Mouse (Mus musculus) left cerebral cortex, adult 2 months (tissue): ENCODE data around the gene Srrm1. TPM values are rescaled to one million over a fixed set of nuclear protein-coding genes. Genes with fewer than 3 reads are reported as not detected.

ENCODE experiments used
- DNase-seq, 2 experiments: peaks; one replicate each; pipeline ENCODE4 v3.0.0; 2021 to 2022; ENCODE audit warnings: low spot score in 2 of 2, mixed read lengths in 1 of 2; ENCODE audit errors: extremely low spot score in 1 of 2
- H3K27ac ChIP-seq: fragments of 200-600 bp; 2 replicates; pipeline ENCODE4 v1.8.1; 2022
- H3K4me3 ChIP-seq: fragments of 200-600 bp; 2 replicates; pipeline ENCODE4 v1.8.1; 2022
- CTCF ChIP-seq: fragments of 200-600 bp; IDR thresholded peaks from 2 replicates; pipeline ENCODE4 v1.8.1; 2022; ENCODE audit warnings: antibody characterized with exemption, mild to moderate bottlenecking, moderate library complexity
- intact Hi-C: fragments of 180-260 bp; cut with DNase I; formaldehyde crosslinking; loops from one replicate; pipeline ENCODE4 v1.15.1; 2025
- long read RNA-seq, 2 experiments: library from polyadenylated mRNA; stranded (forward); transcript quantifications; one replicate each; pipeline ENCODE4 v2.0.0; 2021; ENCODE audit warnings: borderline mapping rate in 2 of 2
- total RNA-seq, 2 experiments: library from RNA; stranded (reverse); gene quantifications; 2 replicates each; pipeline ENCODE4 v1.2.3; 2021

Gene Srrm1
- 100 to 1,000 TPM; 133 to 139 TPM for total RNA-seq
- long read RNA-seq, experiment 1, transcript Srrm1-208 (18 exons, 3,152 nt): major isoform, 20 of 98 reads
- long read RNA-seq, experiment 1, partial matches to known transcripts: 15 of 98 reads
- long read RNA-seq, experiment 1, other reads (novel, unspliced or antisense): 58 of 98 reads
- long read RNA-seq, experiment 2, transcript Srrm1-207 (4 exons, 2,847 nt): minor isoform, 5 of 73 reads
- long read RNA-seq, experiment 2, transcript Srrm1-208 (18 exons, 3,152 nt): major isoform, 7 of 73 reads
- long read RNA-seq, experiment 2, partial matches to known transcripts: 19 of 73 reads
- long read RNA-seq, experiment 2, other reads (novel, unspliced or antisense): 39 of 73 reads

DNA sequence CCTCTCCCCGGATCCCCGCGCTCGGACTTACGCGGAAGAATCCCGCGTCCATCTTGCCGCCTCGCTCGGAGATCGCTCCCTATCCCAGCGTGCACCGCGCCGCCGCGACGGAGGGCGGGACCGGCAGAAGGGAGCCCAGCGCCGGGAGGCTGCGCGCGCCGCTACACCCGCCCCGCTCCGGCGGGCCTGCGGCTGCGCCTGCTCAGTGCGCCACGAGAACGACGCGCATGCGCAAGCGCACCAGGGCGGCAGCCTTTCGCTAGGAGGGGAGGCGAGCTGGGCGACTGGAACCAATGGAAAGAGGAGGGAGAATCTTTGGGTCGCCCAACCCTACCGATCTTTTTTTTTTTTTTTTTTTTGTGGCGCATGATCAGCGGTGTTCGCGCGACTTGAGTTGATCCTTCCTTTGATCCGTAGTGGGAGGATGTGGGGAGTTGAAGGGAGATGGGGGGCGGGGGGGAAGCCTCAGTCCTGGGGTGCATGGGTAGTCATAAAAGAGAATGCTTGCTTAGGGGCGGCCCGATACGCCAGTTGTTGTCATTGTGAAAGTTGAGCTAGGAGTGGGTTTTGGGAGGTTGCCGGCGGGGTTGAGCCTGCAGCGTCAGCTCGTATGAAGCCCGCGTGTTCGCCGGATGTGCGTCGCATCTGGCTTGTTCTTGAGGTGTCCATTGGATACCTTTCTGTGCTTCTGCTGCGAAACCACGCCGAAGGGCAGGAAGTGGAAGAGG lies at the start of gene Srrm1:
Gene Srrm1 (minus strand): TSS at position 256 of the 728 bp plus-strand sequence.
- intact Hi-C loops: loop anchor here (1.0 kb wide), 1 partner anchor 142 kb away; the partner anchor contains the start of gene Nipal3
- Histone ChIP-seq H3K27ac (peak within 1 kb of the TSS; percentile 98), H3K4me3 (peak within 1 kb of the TSS; percentile 98)
- TF ChIP-seq CTCF: no peak
- peak; percentile 99 to 100 for DNase-seq

DNA sequence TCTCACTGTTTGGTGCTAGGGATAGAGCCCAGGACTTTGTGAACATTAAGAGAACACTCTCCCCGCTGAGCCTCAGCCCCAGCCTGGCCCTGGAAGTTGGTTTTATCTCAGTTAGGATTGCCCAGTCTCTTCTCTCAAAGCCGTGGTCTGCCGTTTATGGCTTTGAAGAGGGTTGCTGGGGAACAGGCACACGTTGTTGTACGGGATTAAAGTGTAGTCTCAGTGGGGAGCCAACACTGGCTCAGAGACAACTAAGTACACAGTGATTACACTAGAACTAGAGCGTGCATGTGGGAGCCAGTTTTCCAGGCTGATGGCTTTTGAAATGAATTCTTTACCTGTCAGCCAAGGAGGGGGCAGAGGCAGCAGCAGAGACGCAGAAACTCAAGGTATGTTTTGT lies 48.8 kb upstream of the Srrm1 start:
- intact Hi-C loops: no loop called here
- H3K27ac ChIP-seq: no peak overlapping the region
- TF ChIP-seq CTCF: no peak
- H3K4me3 ChIP-seq: no peak overlapping the region
- no peak for DNase-seq

DNA sequence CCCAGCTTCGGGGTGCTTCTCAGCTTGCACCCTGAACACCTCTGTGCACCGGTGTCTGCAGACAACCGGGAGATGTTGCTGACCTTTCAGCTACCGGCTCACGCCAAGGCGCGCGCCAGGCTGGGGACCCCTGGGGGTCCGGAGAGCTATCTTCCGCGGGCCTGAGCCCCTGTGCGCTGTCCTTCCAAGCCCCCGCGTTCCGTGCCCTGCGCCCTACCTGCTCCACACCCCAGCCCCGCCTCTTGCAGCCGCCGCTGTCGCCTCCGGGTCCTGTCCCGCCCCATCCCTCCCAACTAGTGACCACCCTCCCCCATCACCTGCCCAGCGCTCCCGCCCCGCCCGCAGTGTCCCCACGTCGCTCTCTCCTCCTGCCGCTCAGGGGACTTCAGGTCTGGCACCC lies 44.9 kb upstream of the Srrm1 start, which contains the start of gene Ncmap:
Gene Ncmap (minus strand): TSS at position 237 of the 400 bp plus-strand sequence.
- intact Hi-C loops: no loop called here
- TF ChIP-seq CTCF: no peak
- Histone ChIP-seq H3K4me3 (no peak within 1 kb of the TSS), H3K27ac (no peak within 1 kb of the TSS)
- no peak for DNase-seq

DNA sequence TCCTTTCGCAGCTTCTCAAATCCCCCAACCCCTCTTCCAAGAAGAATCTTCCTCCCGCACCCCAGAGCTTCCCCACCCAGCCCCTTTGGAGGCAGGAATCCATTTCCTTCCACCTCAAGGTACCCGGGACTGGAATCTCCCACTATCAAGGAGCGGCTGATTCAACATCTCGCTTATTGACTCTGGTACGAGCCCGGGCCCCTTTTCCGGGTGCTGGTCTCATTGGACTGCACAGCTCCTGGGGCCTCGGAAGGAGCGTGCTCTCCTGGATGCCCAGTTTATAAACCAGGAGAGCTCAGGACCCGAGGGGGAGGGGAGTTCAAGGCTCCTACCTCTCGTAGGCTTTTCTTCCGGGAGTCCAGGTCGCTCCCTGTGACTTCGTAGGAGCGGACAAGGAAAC lies 44.4 kb upstream of the Srrm1 start:
- TF ChIP-seq CTCF: no peak
- no peak overlapping the region for H3K27ac ChIP-seq
- no peak overlapping the region for H3K4me3 ChIP-seq
- DNase-seq: no peak
- intact Hi-C loops: no loop called here

DNA sequence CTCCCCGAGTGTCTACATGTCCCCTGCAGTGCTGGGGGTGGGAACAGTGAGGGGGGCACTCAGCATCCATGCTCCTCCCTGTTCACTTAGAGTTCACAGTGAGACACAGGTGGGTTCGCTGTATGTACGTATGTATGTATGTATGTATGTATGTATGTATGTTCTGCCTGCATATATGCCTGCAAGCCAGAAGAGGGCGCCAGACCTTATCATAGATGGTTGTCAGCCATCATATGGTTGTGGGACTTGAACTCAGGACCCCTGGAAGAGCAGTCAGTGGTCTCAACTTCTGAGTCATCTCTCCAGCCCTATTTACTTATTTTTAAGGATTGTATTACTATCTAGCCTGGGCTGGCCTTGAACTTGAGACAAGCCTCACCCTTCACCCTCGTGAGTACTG lies 43.2 kb upstream of the Srrm1 start:
- Histone ChIP-seq H3K27ac (no peak overlapping the region), H3K4me3 (no peak overlapping the region)
- no peak; the same call in 1 of the 2 replicates for TF ChIP-seq CTCF
- DNase-seq: no peak
- intact Hi-C loops: no loop called here

DNA sequence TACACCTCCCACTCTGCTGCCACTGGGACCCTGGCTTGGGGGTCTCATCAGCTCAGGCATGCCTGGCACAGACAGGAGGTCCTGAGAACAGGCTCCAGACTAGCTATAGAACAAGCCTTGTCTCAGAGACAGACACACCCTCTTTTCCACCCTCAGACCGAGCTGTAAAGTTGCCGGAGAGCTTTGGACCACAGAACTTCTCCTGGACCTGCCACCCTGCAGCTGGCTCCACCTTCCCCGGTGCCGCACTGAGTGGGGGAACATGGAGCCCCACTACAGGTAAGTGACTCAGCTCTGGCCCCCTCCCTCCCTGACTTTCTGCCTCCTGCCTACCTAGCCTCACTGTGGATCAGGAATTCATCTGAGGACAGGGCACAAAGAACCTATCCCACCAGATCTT lies 42.3 kb upstream of the Srrm1 start:
- no peak for TF ChIP-seq CTCF
- H3K4me3 ChIP-seq: no peak overlapping the region
- intact Hi-C loops: no loop called here

DNA sequence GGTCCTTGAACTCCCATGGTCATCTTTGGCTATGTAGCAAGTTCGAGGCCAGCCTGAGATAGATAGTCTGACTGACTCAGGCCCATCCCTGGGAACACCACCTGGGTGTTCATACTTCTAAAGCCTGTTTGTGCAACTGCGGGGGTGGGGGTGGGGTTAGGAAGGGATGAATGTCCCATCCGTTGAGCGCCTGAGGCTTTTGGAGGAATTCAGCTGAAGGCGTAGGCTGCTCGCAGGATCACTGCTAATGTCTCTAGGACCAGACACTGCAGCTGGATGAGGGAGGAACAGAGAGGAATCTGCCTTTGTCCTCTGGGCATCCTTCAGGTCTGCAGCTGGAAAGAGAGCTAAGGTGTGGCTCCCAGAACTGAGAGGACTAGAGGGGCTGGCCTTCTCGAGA lies 41.5 kb upstream of the Srrm1 start:
- H3K27ac ChIP-seq: no peak overlapping the region
- intact Hi-C loops: no loop called here
- DNase-seq: no peak
- TF ChIP-seq CTCF: no peak
- H3K4me3 ChIP-seq: no peak overlapping the region

More for the DNA sequence above, 42.3 kb upstream of the Srrm1 start:
- DNase-seq: no peak
- no peak overlapping the region for H3K27ac ChIP-seq

DNA sequence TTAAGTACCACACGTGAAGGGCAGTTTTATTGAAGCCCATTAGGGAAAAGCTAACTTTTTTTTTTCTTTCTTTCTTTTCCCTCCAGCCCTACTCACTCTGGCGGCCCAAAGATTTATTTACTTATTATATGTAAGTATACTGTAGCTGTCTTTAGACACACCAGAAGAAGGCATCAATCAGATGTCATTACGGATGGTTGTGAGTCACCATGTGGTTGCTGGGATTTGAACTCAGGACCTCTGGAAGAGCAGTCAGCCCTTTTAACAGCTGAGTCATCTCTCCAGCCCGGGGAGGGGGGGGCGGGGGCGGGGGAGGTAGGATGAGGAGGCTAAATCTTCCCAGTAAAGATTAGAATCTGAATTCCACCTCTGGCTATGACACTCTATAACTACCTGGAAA lies 40.3 kb upstream of the Srrm1 start:
- no peak overlapping the region for H3K4me3 ChIP-seq
- no peak overlapping the region for H3K27ac ChIP-seq
- no peak for DNase-seq
- intact Hi-C loops: no loop called here
- TF ChIP-seq CTCF: no peak

DNA sequence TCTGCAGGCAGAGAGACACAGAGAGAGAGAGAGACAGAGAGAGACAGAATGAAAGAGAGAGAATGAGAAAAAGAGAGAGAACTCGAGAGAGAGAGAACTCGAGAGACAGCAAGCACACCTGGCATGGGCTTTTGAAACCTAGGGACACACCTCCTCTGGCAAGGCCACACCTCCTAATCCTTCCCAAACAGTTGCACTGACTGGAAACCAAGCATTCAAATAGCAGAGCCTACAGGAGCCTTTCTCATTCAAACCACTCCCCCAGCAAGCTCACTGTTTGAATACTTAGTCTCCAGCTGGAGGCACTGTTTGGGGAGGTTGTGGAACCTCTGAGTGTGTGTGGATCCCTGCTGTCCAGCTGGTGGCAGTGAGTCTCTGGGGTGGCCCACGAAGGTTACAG lies 39.7 kb upstream of the Srrm1 start:
- TF ChIP-seq CTCF: no peak
- no peak for DNase-seq
- intact Hi-C loops: no loop called here
- H3K27ac ChIP-seq: no peak overlapping the region
- H3K4me3 ChIP-seq: no peak overlapping the region

DNA sequence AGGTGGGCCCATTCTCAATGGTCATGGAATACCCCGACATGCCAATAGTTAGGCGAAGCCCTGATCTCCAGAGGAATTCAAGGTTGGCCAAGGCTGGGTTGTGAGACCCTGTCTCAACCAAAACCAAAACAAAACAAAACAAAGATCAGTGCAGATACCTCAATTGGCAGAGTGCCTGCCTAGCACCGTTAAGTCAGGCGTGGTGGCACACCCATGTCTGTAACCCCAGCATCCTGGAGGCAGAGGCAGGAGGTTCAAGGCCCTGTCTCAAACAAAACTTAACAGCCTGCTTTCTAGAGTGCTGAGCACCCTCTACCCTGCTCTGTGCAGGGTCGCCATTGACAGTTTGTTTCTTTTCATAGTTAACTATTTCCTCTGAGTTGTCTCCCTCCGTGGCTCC lies 37.9 kb upstream of the Srrm1 start:
- DNase-seq: no peak
- TF ChIP-seq CTCF: no peak
- intact Hi-C loops: no loop called here
- Histone ChIP-seq H3K4me3 (no peak overlapping the region), H3K27ac (no peak overlapping the region)

DNA sequence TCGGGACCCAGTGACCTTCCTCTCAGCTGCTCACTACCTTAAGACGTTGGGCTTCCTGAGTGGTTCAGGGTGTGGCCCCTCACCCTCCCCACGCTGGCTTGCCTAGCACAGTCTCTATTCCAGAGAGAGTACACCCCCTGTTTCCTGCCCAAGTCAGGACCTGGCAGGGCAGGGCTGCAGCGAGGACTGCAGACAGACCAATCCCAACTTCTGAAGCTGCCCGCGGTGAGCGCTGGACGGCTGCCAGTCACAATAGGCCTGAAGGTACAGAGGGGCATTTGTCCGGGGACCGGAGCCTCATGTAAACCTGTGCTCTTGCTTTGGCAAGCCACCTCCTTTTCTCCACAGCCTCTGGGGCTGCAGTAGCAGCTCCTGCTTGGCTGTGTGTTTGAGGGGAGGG lies 32.5 kb upstream of the Srrm1 start:
- no peak overlapping the region for H3K27ac ChIP-seq
- TF ChIP-seq CTCF: no peak
- DNase-seq: no peak
- no peak overlapping the region for H3K4me3 ChIP-seq
- intact Hi-C loops: no loop called here

DNA sequence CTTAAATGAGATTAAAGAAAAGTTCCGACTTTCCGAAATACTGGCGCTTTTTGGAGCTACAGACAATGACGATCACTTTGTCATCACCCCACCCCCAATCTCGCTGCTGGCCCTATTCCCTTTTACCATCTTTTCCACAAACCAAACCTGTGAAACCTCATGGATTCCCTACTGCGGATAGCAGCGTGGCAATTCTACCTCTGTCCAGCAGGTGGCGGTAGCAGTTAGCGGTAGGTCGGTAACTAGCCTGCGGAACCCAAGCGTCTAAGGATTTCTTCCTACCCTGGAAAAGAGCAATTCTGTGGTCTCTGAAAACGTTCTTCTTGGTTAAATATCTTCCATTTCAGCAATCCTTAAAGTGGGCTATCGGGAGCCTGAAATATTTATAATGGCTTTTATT lies 29.2 kb upstream of the Srrm1 start:
- no peak overlapping the region for H3K4me3 ChIP-seq
- peak; percentile 93 for TF ChIP-seq CTCF
- intact Hi-C loops: loop anchor here (1.0 to 5.0 kb wide), 2 partner anchors 29 to 285 kb away; no protein-coding TSS in a partner anchor
- DNase-seq: peak; percentile 65 to 74
- no peak overlapping the region for H3K27ac ChIP-seq
